Mouse (Mus musculus) E14TG2a.4 (cell line): ENCODE results near the gene Ttc41.

Source experiments
- CTCF ChIP-seq: conservative IDR thresholded peaks from 2 replicates; pipeline ENCODE4 v1.5.1; 2014; ENCODE audit warnings: low read length
- NANOG ChIP-seq: IDR thresholded peaks from 2 replicates; pipeline ENCODE4 v1.6.1; 2014; ENCODE audit warnings: borderline replicate concordance, low read length, mixed read lengths
- POU5F1 ChIP-seq: IDR thresholded peaks from 2 replicates; pipeline ENCODE4 v1.6.1; 2014; ENCODE audit warnings: low read length, borderline replicate concordance

GRCm38 (mm10) chr10:86810000-86810399 is 104.4 kb downstream of the Ttc41 start:
- no peak for TF ChIP-seq CTCF
- no peak for TF ChIP-seq POU5F1
- TF ChIP-seq NANOG = no peak
